Mouse (Mus musculus) intestine, embryonic 16.5 days (tissue): Measurements from ENCODE around the gene Gm43302. TPM values are rescaled to one million over a fixed set of nuclear protein-coding genes. Genes with fewer than 3 reads are reported as not detected.
"Not testable (repeated sequence)": the region's sequence is repeated elsewhere in the genome, so short reads cannot be mapped to it uniquely, and the experiment has no call there.

Source experiments
- ATAC-seq: fragments of 200-750 bp; cut with Nextera tagmentation; 2 replicates; pipeline ENCODE4 v1.8.0; 2017; ENCODE audit warnings: moderate TSS enrichment, moderate library complexity
- H3K27ac ChIP-seq: fragments of 300-500 bp; sonication (generic); 2 replicates; pipeline ENCODE4 v1.5.1; 2014; ENCODE audit warnings: mild to moderate bottlenecking, low read length
- H3K27me3 ChIP-seq: fragments of 300-500 bp; sonication (generic); replicated peaks from 2 replicates; pipeline ENCODE4 v1.6.1; 2014; ENCODE audit warnings: low read length, control low read depth, mixed read lengths; ENCODE audit not compliant: control insufficient read depth, insufficient read depth
- H3K36me3 ChIP-seq: fragments of 300-500 bp; sonication (generic); 2 replicates; pipeline ENCODE4 v1.6.1; 2014; ENCODE audit warnings: low read length, control low read depth; ENCODE audit not compliant: control insufficient read depth, insufficient read depth
- H3K4me1 ChIP-seq: fragments of 300-500 bp; sonication (generic); 2 replicates; pipeline ENCODE4 v1.6.1; 2014; ENCODE audit warnings: low read length, control low read depth, mixed read lengths; ENCODE audit not compliant: control insufficient read depth, insufficient read depth
- H3K4me2 ChIP-seq: fragments of 300-500 bp; sonication (generic); 2 replicates; pipeline ENCODE4 v1.6.1; 2014; ENCODE audit warnings: low read depth, low read length, control low read depth
- H3K4me3 ChIP-seq: fragments of 300-500 bp; sonication (generic); 2 replicates; pipeline ENCODE4 v1.5.1; 2014; ENCODE audit warnings: mild to moderate bottlenecking, low read length
- H3K9ac ChIP-seq: fragments of 300-500 bp; sonication (generic); 2 replicates; pipeline ENCODE4 v1.6.1; 2014; ENCODE audit warnings: low read depth, low read length
- H3K9me3 ChIP-seq: fragments of 300-500 bp; sonication (generic); 2 replicates; pipeline ENCODE4 v1.6.1; 2016; ENCODE audit warnings: low read length, control low read depth; ENCODE audit not compliant: control insufficient read depth
- WGBS: fragments of 180-500 bp; shearing (Covaris S2); extraction: QIAGEN DNeasy Blood & Tissue Kit; methylation state at CpG from one replicate; pipeline ENCODE4 v1.1.7; 2014; 5-methylcytosine and 5-hydroxymethylcytosine counted together
- polyA plus RNA-seq: library from polyadenylated mRNA; unstranded; fragments of >200 nt; fragmentation: Nextera tagmentation; extraction: Ambion mirVana; gene quantifications from 2 replicates; pipeline ENCODE4 v1.2.1, GENCODE M21; 2015

Gm43302 gene
- polyA plus RNA-seq, 1 experiment from 2014 or later, result 0.09 TPM

- not testable (repeated sequence) for H3K36me3 ChIP-seq, H3K27me3 ChIP-seq, H3K4me1 ChIP-seq, H3K4me2 ChIP-seq, ATAC-seq, H3K27ac ChIP-seq, H3K9ac ChIP-seq, H3K4me3 ChIP-seq, H3K9me3 ChIP-seq
- WGBS, result 93% methylated on average over 3 of the region's 3 CpGs
Observed at GRCm38 (mm10) chr5:105236040-105236439, 57.5 kb downstream of the Gm43302 start.

GRCm38 (mm10) chr5:105208957-105209356 is 84.5 kb downstream of the Gm43302 start:
- H3K4me2 ChIP-seq, H3K36me3 ChIP-seq, H3K4me3 ChIP-seq, H3K9ac ChIP-seq, H3K9me3 ChIP-seq, H3K27me3 ChIP-seq, H3K4me1 ChIP-seq, H3K27ac ChIP-seq, ATAC-seq: not testable (repeated sequence)
- WGBS, result no CpG with 5 or more reads among the region's 3 CpGs

GRCm38 (mm10) chr5:105200791-105201355 is 92.6 kb downstream of the Gm43302 start:
- H3K9me3 ChIP-seq, H3K36me3 ChIP-seq, H3K27ac ChIP-seq, H3K27me3 ChIP-seq, H3K9ac ChIP-seq, H3K4me2 ChIP-seq, H3K4me1 ChIP-seq, H3K4me3 ChIP-seq, ATAC-seq: not testable (repeated sequence)
- 83% methylated on average over 4 of the region's 4 CpGs for WGBS

- not testable (repeated sequence) for H3K9ac ChIP-seq, H3K9me3 ChIP-seq, H3K27me3 ChIP-seq, H3K4me3 ChIP-seq, ATAC-seq, H3K36me3 ChIP-seq, H3K4me2 ChIP-seq, H3K27ac ChIP-seq, H3K4me1 ChIP-seq
- 94% methylated on average over 1 of the region's 1 CpGs for WGBS
Observed at GRCm38 (mm10) chr5:105199149-105199548, 94.3 kb downstream of the Gm43302 start.

- H3K4me2 ChIP-seq, H3K27ac ChIP-seq, H3K36me3 ChIP-seq: not testable (repeated sequence)
Observed at GRCm38 (mm10) chr5:105197915-105198560, 95.5 kb downstream of the Gm43302 start.

GRCm38 (mm10) chr5:105196308-105196707 is 97.2 kb downstream of the Gm43302 start:
- H3K4me2 ChIP-seq, H3K27ac ChIP-seq, H3K36me3 ChIP-seq, H3K4me1 ChIP-seq, H3K4me3 ChIP-seq, H3K9me3 ChIP-seq, ATAC-seq, H3K9ac ChIP-seq, H3K27me3 ChIP-seq: not testable (repeated sequence)
- 74% methylated on average over 5 of the region's 5 CpGs for WGBS

More at GRCm38 (mm10) chr5:105197915-105198560, 95.5 kb downstream of the Gm43302 start:
- H3K4me1 ChIP-seq, H3K27me3 ChIP-seq, H3K4me3 ChIP-seq, H3K9me3 ChIP-seq, H3K9ac ChIP-seq, ATAC-seq: not testable (repeated sequence)

- not testable (repeated sequence) for H3K4me2 ChIP-seq, H3K36me3 ChIP-seq, H3K27me3 ChIP-seq, ATAC-seq, H3K4me3 ChIP-seq, H3K9me3 ChIP-seq, H3K27ac ChIP-seq, H3K9ac ChIP-seq, H3K4me1 ChIP-seq
- 74% methylated on average over 2 of the region's 2 CpGs for WGBS
Observed at GRCm38 (mm10) chr5:105192536-105192935, 101.0 kb downstream of the Gm43302 start.

- Histone ChIP-seq H3K4me3 (no peak overlapping the region), H3K4me2 (no peak overlapping the region), H3K27me3 (no peaks in the 10 kb centered on the region), H3K27ac (no peak overlapping the region), H3K4me1 (no peaks in the 10 kb centered on the region), H3K9ac (no peak overlapping the region), H3K9me3 (no peaks in the 10 kb centered on the region), H3K36me3 (no peaks in the 10 kb centered on the region)
- no peak for ATAC-seq
Observed at GRCm38 (mm10) chr5:105181446-105181845, 112.0 kb downstream of the Gm43302 start.
